In the genomic region with DNA sequence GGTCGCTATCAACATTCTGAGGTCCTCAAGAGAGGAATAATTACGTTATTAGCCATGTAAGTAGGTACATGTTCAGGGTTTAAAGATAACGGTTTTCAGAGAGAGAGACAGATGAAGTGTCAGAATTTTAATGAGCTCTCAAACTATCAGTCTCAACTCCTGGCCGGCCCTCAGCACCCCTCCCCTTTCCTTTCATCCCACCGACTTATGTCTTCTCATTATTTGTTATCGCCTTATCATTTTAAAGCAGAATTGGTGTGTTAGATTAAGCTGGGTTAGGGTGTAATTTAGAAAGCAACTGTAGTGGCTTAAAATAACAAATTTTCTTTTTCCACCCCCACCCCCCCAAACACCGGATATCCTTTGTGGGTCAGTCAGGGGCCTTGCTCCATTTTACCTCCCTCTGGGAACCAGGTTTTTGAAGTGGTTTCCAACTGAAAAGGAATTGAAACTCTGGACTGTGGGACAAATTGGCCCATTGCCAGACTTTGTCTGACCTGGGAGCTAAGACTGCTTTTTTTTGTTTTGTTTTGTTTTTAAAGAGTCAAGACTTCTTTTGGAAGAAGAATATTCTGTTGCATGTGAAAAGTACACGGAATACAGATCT, we compare ENCODE assay signal across 7 mouse cellular contexts.
DNase-seq lines count a peak whose midpoint lies in the region; ATAC-seq and TF ChIP-seq lines count a peak whose summit lies in the region.

No protein-coding gene starts in this region.

- peak; percentile 41; the same call in 1 of the 2 replicates for ATAC-seq in lung, embryonic 16.5 days (ENCODE audit: low read depth)
- peak; percentile 54; the same call in 1 of the 2 replicates for ATAC-seq in forebrain, embryonic 14.5 days
- 0 out of 2 replicates have a peak, but pooled peaks have one; percentile 29 for ATAC-seq in liver, postnatal 0 days
- ATAC-seq in hindbrain, embryonic 16.5 days, result no peak

- DNase-seq in lung, adult 2 months, result no peak
- DNase-seq in forebrain, embryonic 14.5 days (ENCODE audit: low spot score), result peak; percentile 50
- DNase-seq in heart, postnatal 10 days, result peak; percentile 54 to 65
- peak; percentile 33 for DNase-seq in liver, postnatal 0 days
- no peak for DNase-seq in spleen, adult 12 weeks (ENCODE audit: low spot score)

- no peak overlapping the region for H3K9ac ChIP-seq in lung, embryonic 16.5 days (ENCODE audit: low read length)
- no peak overlapping the region for H3K9ac ChIP-seq in forebrain, embryonic 14.5 days (ENCODE audit: low read length)
- H3K9ac ChIP-seq in liver, postnatal 0 days (replicated peaks), result no peak overlapping the region
- H3K9ac ChIP-seq in hindbrain, embryonic 16.5 days (ENCODE audit: low read depth, low read length), result no peak overlapping the region

- TF ChIP-seq EP300 in liver, postnatal 0 days (IDR thresholded peaks at IDR 0.05; ENCODE audit: low read depth), result 0 out of 2 replicates have a peak, but pooled peaks have one; percentile 18

- WGBS in lung, embryonic 16.5 days, result 17% methylated on average over 8 of the region's 8 CpGs
- 28% methylated on average over 8 of the region's 8 CpGs for WGBS in lung, adult 2 months
- WGBS in forebrain, embryonic 14.5 days, result 44% methylated on average over 8 of the region's 8 CpGs
- WGBS in liver, postnatal 0 days (ENCODE audit: insufficient replicate concordance), result 33% methylated on average over 8 of the region's 8 CpGs
- WGBS in hindbrain, embryonic 16.5 days, result 48% methylated on average over 8 of the region's 8 CpGs

- TF ChIP-seq CTCF in lung, adult 2 months (IDR thresholded peaks at IDR 0.05; ENCODE audit: insufficient read depth, low read length), result no peak
- TF ChIP-seq CTCF in liver, postnatal 0 days (IDR thresholded peaks at IDR 0.05; ENCODE audit: low read depth), result no peak

- no peak for TF ChIP-seq POLR2A in lung, adult 2 months (IDR thresholded peaks at IDR 0.05; ENCODE audit: borderline replicate concordance, extremely low read depth, low read depth, low read length)

- H3K27ac ChIP-seq in lung, embryonic 16.5 days (ENCODE audit: low read length), result peak overlapping the region; percentile 81
- H3K27ac ChIP-seq in forebrain, embryonic 14.5 days (ENCODE audit: low read depth, low read length), result no peak overlapping the region
- no peak overlapping the region for H3K27ac ChIP-seq in liver, postnatal 0 days (ENCODE audit: low read depth)
- H3K27ac ChIP-seq in hindbrain, embryonic 16.5 days (ENCODE audit: low read depth, low read length), result no peak overlapping the region

- H3K4me1 ChIP-seq in lung, embryonic 16.5 days (replicated peaks; ENCODE audit: control insufficient read depth, insufficient read depth, low read length), result peaks cover 13% of the 10 kb centered on the region
- no peaks in the 10 kb centered on the region; the same call in 1 of the 2 replicates for H3K4me1 ChIP-seq in lung, adult 2 months (ENCODE audit: control insufficient read depth, insufficient read depth, low read length)
- H3K4me1 ChIP-seq in forebrain, embryonic 14.5 days (ENCODE audit: control insufficient read depth, insufficient read depth, low read length), result peaks cover 4% of the 10 kb centered on the region; the same call in 1 of the 2 replicates
- H3K4me1 ChIP-seq in liver, postnatal 0 days (ENCODE audit: insufficient read depth), result peaks cover 6% of the 10 kb centered on the region
- H3K4me1 ChIP-seq in hindbrain, embryonic 16.5 days (ENCODE audit: control insufficient read depth, insufficient read depth, low read depth, low read length), result no peaks in the 10 kb centered on the region

- H3K9me3 ChIP-seq in lung, embryonic 16.5 days (ENCODE audit: control insufficient read depth, low read length), result no peaks in the 10 kb centered on the region
- no peaks in the 10 kb centered on the region for H3K9me3 ChIP-seq in forebrain, embryonic 14.5 days (replicated peaks; ENCODE audit: control insufficient read depth, low read length)
- no peaks in the 10 kb centered on the region for H3K9me3 ChIP-seq in liver, postnatal 0 days (ENCODE audit: low read length)
- no peaks in the 10 kb centered on the region for H3K9me3 ChIP-seq in hindbrain, embryonic 16.5 days (ENCODE audit: control insufficient read depth, low read length)

- intact Hi-C loops in heart, postnatal 10 days (cut with DNase I), result loop anchor here (2.0 to 5.0 kb wide), 2 partner anchors 73 to 159 kb away; partner anchors contain the start of gene Ppp1r12a

- no peaks in the 10 kb centered on the region for H3K36me3 ChIP-seq in lung, embryonic 16.5 days (ENCODE audit: control insufficient read depth, insufficient read depth, low read length)
- no peaks in the 10 kb centered on the region for H3K36me3 ChIP-seq in forebrain, embryonic 14.5 days (ENCODE audit: control insufficient read depth, insufficient read depth, low read length)
- no peaks in the 10 kb centered on the region for H3K36me3 ChIP-seq in liver, postnatal 0 days (replicated peaks; ENCODE audit: insufficient read depth, low read length)
- H3K36me3 ChIP-seq in hindbrain, embryonic 16.5 days (ENCODE audit: control insufficient read depth, insufficient read depth, low read length), result no peaks in the 10 kb centered on the region

- no peak overlapping the region for H3K4me3 ChIP-seq in lung, embryonic 16.5 days (ENCODE audit: low read length)
- no peak overlapping the region for H3K4me3 ChIP-seq in lung, adult 2 months (replicated peaks; ENCODE audit: extremely low read depth, low read depth, low read length)
- no peak overlapping the region for H3K4me3 ChIP-seq in forebrain, embryonic 14.5 days (ENCODE audit: low read depth, low read length)
- no peak overlapping the region for H3K4me3 ChIP-seq in liver, postnatal 0 days (ENCODE audit: low read depth, low read length)
- no peak overlapping the region for H3K4me3 ChIP-seq in hindbrain, embryonic 16.5 days (ENCODE audit: low read length)

- no peaks in the 10 kb centered on the region for H3K27me3 ChIP-seq in lung, embryonic 16.5 days (ENCODE audit: control insufficient read depth, insufficient read depth, low read depth, low read length)
- H3K27me3 ChIP-seq in forebrain, embryonic 14.5 days (replicated peaks; ENCODE audit: control insufficient read depth, insufficient read depth, low read length), result no peaks in the 10 kb centered on the region
- H3K27me3 ChIP-seq in liver, postnatal 0 days (ENCODE audit: insufficient read depth, low read length), result no peaks in the 10 kb centered on the region
- no peaks in the 10 kb centered on the region for H3K27me3 ChIP-seq in hindbrain, embryonic 16.5 days (replicated peaks; ENCODE audit: control insufficient read depth, insufficient read depth, low read length)

- H3K4me2 ChIP-seq in lung, embryonic 16.5 days (ENCODE audit: low read depth, low read length), result peak overlapping the region; percentile 46; the same call in 1 of the 2 replicates
- no peak overlapping the region for H3K4me2 ChIP-seq in forebrain, embryonic 14.5 days (ENCODE audit: low read length)
- H3K4me2 ChIP-seq in liver, postnatal 0 days (ENCODE audit: low read depth, low read length), result peak overlapping the region; percentile 5
- no peak overlapping the region for H3K4me2 ChIP-seq in hindbrain, embryonic 16.5 days (ENCODE audit: low read length)

Comparison
In these comparisons a context has a peak if more than half of its experiments do, and no peak if none do; other contexts are left out.
1. H3K4me2 ChIP-seq: peak in lung, embryonic 16.5 days (single experiment) and liver, postnatal 0 days (single experiment); none in forebrain, embryonic 14.5 days (single experiment) and hindbrain, embryonic 16.5 days (single experiment).
2. DNase-seq: peak in forebrain, embryonic 14.5 days (single experiment), heart, postnatal 10 days (2 of 2) and liver, postnatal 0 days (single experiment); none in lung, adult 2 months (single experiment) and spleen, adult 12 weeks (single experiment).